Mouse (Mus musculus): ENCODE results near the gene Col27a1. TPM values are rescaled to one million over a fixed set of nuclear protein-coding genes. Genes with fewer than 3 reads are reported as not detected.

Gene Col27a1
- total RNA-seq, 2 experiments from 2014 or later, result 3.9 to 5.4 TPM

- no peak for DNase-seq
Observed at GRCm38 (mm10) chr4:63225373-63225772, 11.6 kb downstream of the Col27a1 start.

- DNase-seq, result peak in 1 of 2 experiments; percentile 32
Observed at GRCm38 (mm10) chr4:63226164-63226882, 12.5 kb downstream of the Col27a1 start.

GRCm38 (mm10) chr4:63226883-63227235, 13.1 kb downstream of the Col27a1 start:
- DNase-seq, result no peak

- peak; percentile 60 to 73 for DNase-seq
Observed at GRCm38 (mm10) chr4:63228943-63229342, 15.1 kb downstream of the Col27a1 start.

GRCm38 (mm10) chr4:63229991-63230581, 16.3 kb downstream of the Col27a1 start:
- no peak for DNase-seq

GRCm38 (mm10) chr4:63231121-63231520, 17.3 kb downstream of the Col27a1 start:
- no peak for DNase-seq

GRCm38 (mm10) chr4:63232542-63233020, 18.8 kb downstream of the Col27a1 start:
- no peak for DNase-seq

GRCm38 (mm10) chr4:63233557-63234452, 20.0 kb downstream of the Col27a1 start:
- DNase-seq, result no peak

GRCm38 (mm10) chr4:63234852-63235251, 21.0 kb downstream of the Col27a1 start:
- no peak for DNase-seq

GRCm38 (mm10) chr4:63236235-63236634, 22.4 kb downstream of the Col27a1 start:
- DNase-seq, result no peak

- DNase-seq, result no peak
Observed at GRCm38 (mm10) chr4:63237225-63237624, 23.4 kb downstream of the Col27a1 start.

- no peak for DNase-seq
Observed at GRCm38 (mm10) chr4:63238141-63238540, 24.3 kb downstream of the Col27a1 start.

GRCm38 (mm10) chr4:63238722-63239121, 24.9 kb downstream of the Col27a1 start:
- no peak for DNase-seq

- no peak for DNase-seq
Observed at GRCm38 (mm10) chr4:63241031-63241430, 27.2 kb downstream of the Col27a1 start.

GRCm38 (mm10) chr4:63247991-63248390, 34.2 kb downstream of the Col27a1 start:
- DNase-seq, result no peak

GRCm38 (mm10) chr4:63248951-63249350, 35.1 kb downstream of the Col27a1 start:
- no peak for DNase-seq

GRCm38 (mm10) chr4:63251760-63252159, 38.0 kb downstream of the Col27a1 start:
- DNase-seq, result peak in 1 of 2 experiments; percentile 30

- DNase-seq, result peak; percentile 38 to 48
Observed at GRCm38 (mm10) chr4:63253716-63254115, 39.9 kb downstream of the Col27a1 start.

GRCm38 (mm10) chr4:63254151-63254550, 40.3 kb downstream of the Col27a1 start:
- DNase-seq, result no peak

- DNase-seq, result no peak
Observed at GRCm38 (mm10) chr4:63256371-63256770, 42.6 kb downstream of the Col27a1 start.

- DNase-seq, result no peak
Observed at GRCm38 (mm10) chr4:63257346-63257745, 43.5 kb downstream of the Col27a1 start.

- DNase-seq, result no peak
Observed at GRCm38 (mm10) chr4:63258096-63258495, 44.3 kb downstream of the Col27a1 start.

- no peak for DNase-seq
Observed at GRCm38 (mm10) chr4:63259066-63259465, 45.3 kb downstream of the Col27a1 start.

Measured in layer of hippocampus, postnatal 36 days (tissue).